Mouse (Mus musculus): ENCODE results near the gene Bcl2l13.

DNA sequence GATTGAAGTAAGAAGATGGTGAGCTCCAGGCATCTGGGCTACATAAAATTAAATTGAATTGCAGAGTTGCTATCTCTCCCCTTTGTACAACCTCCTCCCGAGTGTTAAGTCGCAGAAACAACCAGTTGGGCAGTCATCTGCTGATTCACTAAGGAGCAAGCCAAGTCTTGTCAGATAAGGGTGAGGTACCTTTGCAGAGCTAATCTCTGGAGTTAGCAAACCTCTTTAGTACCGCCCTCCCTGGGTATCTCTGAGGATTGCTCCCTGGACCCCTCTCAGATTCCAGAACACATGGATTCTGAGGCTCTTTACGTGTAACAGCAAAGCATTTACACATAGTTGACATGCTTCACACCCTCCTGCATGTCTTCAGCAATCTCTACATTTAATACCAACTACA lies 3.9 kb upstream of the Bcl2l13 start:
- peak; percentile 21; the same call in 1 of the 2 replicates for TF ChIP-seq TAL1 (IDR thresholded peaks at IDR 0.05; ENCODE audit: low read length)
- TF ChIP-seq CTCF (IDR thresholded peaks at IDR 0.05 in 2 of 3, conservative IDR thresholded peaks at IDR 0.05 in 1 of 3; ENCODE audit: control insufficient read depth in 1 of 3, insufficient read depth in 1 of 3, low read depth in 2 of 3, low read length in 3 of 3, poor library complexity in 1 of 3, severe bottlenecking in 1 of 3), result no peak

All from MEL (cell line).